Mouse (Mus musculus) liver, adult (tissue): ENCODE data around the gene Myl6.

Source experiments
- GATA4 ChIP-seq: IDR thresholded peaks from 2 replicates; pipeline ENCODE4 v1.6.1; 2014; ENCODE audit warnings: mild to moderate bottlenecking, low read length; ENCODE audit not compliant: insufficient replicate concordance

Myl6 gene

DNA sequence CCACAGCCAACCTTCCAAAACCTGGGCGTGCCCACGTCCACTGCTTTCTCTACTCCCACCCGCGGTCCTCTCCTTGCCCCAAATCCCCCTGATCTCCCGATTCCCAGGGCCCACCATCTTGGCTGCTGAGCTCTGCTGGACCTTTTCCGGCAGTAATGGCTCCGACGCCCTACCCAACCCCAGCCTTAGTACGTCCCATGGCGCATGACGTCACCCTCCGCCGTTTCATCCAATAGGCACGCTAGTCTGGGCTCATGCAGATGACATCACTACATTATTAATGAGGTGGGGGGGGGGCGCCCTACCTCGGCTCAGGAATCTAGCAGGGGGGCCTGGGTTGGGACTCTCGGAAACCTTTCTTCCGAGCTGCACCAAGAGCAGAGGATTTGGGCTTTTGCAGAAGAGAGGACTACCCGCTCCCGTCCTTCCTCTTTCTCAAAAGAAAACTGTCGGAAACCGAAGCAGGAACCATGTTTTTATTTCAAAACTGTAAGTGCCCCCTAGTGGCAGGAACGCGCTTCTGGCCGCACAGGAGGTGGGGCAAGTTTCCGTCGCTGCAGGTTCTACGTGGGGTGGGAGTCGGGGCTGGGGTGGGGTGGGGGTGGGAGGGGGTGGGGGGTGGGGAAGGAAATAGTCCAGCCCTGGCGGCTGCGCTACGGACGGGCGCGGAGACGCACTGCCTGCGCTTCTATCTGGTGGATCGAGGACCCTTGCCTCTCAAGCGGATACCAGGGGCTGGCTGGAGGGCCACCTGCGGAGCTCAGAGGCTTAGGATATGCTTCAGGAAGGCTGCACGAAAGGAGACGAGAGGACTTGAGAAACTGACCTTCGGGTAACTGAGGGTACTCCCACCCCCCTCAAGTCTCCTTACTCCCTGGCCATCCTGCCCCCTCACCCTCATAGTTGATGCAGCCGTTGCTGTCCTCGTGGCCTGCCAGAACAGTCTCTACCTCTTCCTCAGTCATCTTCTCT is at the start of gene Myl6:
Gene Myl6, minus strand, starts transcription at position 451 of the 972 bp plus-strand sequence.
- no peak for TF ChIP-seq GATA4

DNA sequence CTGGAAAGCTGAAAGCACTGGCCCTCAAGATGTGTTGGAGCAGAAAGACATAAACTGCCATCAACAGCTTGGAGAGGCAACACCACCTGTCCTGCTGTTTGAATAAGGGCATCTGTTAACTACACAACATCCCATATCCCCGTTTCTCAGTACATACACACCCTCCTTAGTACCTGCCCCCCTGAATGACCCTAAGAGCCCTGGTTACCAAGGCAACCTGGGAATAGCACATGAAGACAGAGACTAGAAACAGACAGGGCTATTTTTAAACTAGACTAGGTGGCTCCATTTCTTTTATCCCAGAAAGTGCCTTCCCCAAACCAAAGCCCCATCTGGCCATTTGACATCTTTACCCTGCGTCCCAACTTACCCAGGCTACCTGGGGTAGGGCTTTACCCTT is 49.2 kb upstream of the Myl6 start:
- TF ChIP-seq GATA4, result no peak

DNA sequence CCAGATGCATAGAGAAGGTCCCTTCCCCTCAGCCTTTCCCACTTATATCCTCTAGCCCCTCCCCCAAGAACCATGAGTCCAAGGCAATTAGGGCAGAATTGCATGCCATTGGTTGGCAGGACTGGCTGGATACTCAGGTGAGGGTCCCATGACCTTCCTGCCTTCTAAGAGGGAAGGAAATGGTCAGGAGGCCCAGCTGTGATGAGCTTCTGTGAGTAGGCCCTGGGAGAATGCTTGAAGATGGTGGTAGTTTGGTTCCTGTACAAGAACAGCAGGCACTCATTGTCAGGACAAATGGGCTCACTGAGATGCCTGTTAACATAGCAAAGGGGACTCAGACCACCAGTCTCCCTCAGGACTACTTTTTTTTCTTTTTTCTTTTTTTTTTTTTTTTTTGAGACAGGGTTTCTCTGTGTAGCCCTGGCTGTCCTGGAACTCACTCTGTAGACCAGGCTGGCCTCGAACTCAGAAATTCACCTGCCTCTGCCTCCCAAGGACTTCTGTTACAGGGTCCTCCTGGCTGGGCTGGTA is 44.5 kb upstream of the Myl6 start:
- TF ChIP-seq GATA4, result no peak

DNA sequence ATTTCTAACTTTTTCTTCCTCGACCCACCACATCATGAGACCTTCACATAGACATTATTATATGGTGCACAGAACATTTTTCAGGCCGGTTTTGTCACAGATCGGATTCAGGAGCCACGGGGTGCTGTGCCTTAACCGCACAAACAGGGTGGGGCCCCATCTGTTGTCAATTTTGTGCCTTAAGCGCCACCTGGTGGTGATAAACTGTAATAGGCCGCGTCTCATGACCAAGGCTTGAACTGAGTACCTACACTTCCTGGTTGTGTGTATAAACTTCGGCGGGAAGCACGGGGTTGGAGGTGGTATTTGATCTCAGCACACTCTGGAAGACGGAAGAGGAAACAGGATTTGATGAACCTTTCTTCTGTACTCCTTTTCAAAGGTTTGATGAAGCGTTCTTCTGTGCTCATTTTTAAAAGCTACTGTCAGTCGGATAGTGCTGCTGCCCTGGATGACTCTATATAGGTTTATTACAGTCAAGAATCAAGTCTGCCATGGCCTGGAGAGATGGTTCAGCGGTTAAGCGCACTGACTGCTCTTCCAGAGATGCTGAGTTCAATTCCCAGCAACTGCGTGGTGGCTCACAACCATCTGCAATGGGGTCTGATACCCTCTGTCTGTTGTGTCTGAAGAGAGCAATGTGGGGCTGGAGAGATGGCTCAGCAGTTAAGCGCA is 42.5 kb upstream of the Myl6 start:
- no peak for TF ChIP-seq GATA4

DNA sequence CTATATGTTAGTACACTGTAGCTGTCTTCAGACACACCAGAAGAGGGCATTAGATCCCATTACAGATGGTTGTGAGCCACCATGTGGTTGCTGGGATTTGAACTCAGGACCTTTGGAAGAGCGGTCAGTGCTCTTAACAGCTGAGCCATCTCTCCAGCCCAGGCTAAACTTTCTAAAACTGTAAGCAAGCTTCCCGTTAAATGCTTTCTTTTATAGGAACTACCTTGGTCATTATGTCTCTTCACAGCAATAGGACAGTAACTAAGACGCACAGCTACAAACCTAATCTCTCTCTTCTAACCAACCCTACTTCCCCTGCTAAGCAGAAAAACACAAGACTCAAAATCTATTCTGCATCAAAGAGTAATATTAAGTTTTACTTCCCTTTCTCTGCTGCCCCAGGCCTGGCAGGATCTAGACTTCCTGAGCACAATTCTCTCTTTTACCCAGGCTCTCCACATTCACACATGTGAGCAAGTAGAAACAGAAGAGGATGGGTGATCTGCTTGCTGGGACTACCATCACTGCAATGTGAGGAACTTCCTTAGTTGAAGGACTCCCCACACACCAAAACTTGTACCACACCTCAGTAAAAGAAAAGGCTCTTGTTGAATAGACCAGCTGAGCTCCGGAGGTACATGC is 41.8 kb upstream of the Myl6 start:
- no peak for TF ChIP-seq GATA4

DNA sequence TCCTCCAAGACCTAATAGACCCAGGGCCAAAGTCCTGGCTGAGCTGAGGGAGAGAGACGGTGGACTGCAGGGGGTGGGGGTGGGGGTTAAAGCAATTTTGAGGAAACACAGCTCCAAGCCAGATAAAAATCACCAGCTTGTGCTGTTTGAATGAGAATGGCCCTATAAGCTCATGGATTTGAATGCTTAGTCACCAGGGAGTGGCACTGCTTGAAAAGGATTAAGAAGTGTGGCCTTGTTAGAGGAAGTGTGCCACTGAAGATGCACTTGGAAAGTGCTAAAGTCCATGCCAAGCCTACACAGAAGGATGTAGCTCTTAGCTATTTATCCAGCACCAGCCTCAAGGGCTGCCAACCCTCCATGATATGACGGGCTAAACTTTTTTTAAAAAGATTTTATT is 41.3 kb upstream of the Myl6 start:
- TF ChIP-seq GATA4, result no peak

DNA sequence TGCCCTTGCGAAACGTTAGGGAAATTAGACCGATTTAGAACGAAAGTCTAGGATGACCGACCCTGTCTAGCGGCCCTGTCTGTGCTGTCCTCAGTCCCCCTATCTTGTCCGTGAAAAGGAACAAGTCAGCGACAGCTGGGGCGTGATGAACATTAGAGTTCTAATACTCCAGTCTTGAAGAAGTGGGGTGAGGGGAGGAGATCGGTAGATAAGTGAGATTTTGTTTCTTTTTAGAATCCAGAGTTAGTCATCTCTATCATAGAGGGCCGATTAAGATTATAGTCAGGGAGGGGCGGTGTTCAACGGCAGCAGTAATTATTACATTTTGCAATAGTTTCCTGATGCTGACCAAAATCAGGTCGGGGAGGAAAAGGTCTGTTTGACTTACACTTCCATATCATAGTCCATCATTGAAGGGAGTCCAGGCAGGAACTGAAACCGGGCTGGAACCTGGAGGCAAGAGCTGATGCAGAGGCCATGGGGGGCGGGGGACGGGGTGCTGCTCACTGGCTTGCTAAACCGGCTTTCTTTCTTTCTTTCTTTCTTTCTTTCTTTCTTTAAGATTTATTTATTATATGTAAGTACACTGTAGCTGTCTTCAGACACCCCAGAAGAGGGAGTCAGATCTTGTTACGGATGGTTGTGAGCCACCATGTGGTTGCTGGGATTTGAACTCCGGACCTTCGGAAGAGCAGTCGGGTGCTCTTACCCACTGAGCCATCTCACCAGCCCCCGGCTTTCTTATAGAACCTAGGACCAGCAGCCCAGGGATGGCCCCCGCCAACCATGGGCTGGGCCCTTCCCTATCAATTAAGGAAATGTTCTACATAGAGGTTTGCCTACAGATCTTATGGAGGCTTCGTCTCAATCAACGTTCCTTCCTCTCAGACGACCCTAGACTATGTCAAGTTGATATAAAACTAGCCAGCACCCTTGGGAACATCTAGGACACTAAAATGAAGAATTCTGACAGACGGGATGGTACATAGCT is 32.7 kb upstream of the Myl6 start:
- no peak for TF ChIP-seq GATA4

DNA sequence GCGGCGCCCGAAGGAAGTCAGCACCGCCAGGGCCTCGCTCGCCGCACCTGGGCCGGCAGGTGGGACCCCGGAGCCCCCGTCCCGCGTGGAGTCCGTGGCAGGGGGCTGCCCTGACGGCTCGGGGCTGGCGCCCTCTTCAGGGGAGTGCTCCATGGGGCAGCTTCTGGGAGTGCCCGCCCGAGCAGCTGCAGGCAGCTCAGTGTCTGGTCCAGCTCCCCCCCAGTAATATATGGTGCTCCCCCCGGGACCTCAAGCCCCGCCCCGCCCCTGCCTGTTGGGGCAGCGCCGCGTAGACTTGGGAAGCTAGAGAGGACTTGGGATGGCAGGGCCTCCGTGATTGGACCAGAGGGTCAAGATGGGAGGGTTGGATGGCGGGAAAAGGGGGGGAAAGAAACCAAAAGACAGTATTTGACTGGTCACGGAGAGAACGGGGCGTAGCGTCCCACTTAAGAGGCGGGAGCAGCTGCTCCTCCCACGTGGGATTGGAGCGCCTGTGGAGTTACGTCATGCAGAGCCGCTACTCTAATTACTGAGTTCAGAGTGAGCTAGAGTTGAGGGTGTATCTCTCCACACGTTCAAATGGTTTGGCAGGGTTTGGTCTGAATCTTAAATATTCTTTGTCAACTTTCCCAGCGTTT is 31.8 kb upstream of the Myl6 start, which contains the start of gene Esyt1:
Gene Esyt1, minus strand, starts transcription at position 201 of the 638 bp plus-strand sequence.
- no peak for TF ChIP-seq GATA4

DNA sequence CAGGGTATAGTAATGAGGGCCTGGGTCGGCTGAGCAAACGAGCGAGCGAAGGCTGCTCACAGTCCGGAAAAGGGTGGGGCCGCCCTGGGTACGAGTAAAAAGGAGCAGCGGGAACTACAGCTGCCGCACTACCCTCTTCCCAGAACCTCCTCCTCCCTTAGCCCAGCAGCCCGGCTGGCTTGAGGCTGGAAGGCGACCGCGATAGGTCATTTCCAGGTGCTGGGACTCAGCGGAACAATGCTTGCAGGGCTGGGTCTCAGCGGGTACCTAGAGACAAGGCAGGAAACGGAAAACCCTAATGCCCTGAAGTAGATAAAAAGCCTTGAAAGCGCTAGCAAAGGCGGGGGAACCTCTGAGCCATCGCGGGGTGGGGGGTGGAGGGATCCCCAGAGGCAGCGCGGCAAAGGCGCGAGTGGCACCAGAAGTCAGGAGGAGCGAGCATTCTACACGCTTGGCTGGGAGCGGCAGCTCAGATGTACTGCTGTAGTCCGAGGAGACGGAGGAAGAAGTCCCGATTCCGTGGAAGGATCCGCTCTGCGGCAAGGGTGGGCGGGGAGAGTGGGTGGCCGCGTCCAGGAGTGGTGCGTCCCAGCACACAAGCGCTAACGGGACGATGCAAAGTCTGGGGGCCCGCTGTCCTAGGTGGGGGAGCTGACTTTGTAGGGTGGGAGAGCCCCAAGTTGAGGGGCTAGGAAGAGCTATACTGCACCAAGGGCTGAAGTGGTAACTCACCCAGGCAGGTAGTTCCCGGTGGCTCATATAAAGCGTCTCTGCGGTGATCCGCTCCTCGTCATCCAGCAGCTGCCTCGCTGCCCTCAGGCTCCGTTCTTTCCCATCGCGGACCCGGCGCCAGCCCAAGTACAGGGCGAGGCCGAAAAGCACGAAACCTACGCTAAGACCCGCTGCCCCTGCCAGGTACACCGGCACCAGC is 31.1 kb upstream of the Myl6 start:
- no peak for TF ChIP-seq GATA4

DNA sequence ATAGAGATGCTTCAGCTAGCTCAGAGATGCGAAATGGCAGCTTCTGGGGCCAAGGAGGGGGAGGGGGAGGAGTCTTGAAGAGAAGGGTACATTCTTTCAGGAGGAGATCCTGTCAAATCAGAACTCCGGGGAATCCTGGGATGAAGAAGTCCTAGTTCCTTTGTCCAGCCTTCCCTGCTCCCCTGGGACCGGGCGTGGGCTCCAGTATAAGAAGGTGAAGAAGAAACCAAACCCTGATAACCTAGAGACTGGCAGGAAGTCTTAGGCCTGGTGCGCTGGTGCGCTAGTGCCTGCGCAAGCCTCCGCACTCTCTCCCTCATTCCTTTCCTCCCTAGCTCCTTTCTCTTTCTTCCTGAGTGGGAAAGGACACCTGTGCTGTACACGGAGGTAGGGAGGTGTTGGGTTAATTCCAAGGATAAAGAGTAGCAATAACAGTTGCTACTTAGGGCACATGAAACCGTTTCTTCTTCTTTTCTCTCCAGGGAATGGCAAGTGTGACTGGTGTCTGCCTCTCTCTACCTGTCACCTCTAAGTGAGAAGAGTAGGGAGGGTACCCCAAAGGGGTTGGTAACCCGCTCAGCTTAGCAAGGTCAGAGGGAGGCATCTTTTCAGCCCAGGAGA is 30.3 kb upstream of the Myl6 start:
- TF ChIP-seq GATA4, result no peak

DNA sequence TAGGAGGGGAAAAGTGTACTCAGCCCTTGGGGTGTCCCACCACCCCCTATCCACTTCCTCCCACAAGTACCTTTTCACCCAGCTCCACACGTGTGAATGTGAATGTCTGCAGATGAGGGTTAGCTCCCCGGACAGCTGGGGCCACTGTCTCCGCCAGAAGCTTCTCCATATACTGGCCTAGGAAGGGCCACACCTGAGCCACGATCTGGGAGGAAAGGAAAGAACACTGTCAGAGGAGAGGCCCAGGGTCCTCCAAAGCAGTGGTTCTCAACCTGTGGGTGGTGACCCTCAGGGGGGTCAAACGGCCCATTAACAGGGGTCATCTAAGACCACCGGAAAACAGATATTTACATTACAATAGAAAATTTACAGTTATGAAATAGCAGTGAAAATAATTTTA is 28.4 kb upstream of the Myl6 start:
- TF ChIP-seq GATA4, result no peak

DNA sequence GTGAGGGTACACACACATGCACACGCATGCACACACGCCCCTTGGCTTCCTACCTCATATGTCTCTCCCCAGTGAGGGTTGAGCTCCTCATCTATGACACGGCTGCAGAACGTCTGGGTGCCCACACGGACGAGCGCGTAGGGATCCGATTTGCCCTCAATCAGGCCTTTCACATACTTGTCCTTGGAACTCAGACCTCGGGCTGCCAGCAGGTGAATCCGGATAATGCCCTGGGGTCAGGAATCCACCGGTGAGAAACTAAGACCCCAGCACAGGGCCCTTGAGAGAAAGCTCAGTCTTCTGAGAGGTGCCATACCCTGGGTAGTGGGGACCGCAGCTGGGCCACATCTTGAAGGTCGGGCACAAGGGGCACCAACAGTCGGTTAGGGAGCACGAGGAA is 26.6 kb upstream of the Myl6 start:
- TF ChIP-seq GATA4, result no peak
